Mouse (Mus musculus) megakaryocyte, adult 5-6 weeks (primary cell): ENCODE data around the gene Acadl. TPM values are rescaled to one million over a fixed set of nuclear protein-coding genes. Genes with fewer than 3 reads are reported as not detected.

ENCODE experiments used
- ATAC-seq: 2 replicates; pipeline ENCODE4 v1.8.0; 2016; ENCODE audit warnings: mild to moderate bottlenecking, inconsistent platforms; ENCODE audit not compliant: poor library complexity, severe bottlenecking
- total RNA-seq, 2 experiments: library from RNA; stranded (forward) in 1 of 2; stranded (reverse) in 1 of 2; fragments of 153-499, 151-499 nt in 1 of 2; fragments of 221-1000, 200-1000 nt in 1 of 2; gene quantifications; 2 replicates each; pipeline versions ENCODE4 v1.2.3 to v1.2.4; 2015 to 2017

Acadl gene
- total RNA-seq, 2 experiments from 2014 or later, result 54.4 to 87.7 TPM

DNA sequence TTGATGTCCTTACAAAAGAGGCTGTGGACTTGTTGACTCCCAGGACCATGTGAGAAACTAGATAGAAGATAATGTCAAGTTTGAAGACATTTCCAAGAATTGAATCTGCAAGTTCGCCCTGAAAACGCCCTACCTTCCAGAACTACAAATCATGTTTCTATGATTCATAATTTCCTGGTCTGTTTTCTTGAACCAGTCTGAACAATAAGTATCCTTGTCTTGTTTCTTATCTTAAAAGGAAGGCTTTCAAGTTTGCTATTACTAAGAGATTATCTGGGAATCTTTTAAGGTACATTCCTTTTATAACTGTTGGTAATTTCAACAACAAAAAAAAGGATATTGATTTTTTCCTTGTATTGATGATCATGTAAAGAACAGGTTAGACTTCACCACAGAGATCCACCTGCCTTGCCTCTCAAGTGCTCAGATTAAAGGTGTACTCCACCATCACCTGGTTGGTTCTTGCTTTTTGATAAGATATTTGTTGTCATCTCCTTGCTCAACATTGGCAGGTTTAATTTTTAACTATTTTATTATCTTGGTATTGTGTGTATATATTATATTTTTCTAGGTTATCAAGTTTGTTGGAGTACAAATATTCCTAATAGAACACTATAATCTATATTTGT is 70.1 kb downstream of the Acadl start:
- ATAC-seq, result no peak

DNA sequence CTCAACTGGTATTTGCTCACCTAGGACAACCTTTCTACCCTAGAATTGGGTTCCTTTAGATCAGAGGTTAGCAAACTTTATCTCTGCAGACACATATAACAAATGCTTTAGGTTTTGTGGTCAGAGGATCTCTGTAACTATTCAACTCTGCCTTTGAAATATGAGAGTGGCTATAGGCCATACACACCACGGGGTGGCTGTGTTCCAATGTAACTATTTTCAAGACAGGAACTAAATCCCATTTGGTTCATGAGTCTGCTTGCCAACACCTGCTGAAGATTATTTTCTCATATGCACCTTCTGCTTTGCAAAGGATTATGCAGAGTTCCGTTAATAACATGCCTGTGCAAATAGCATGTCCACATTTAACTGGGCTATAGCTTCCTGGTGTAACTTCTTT is 80.8 kb downstream of the Acadl start:
- no peak for ATAC-seq

DNA sequence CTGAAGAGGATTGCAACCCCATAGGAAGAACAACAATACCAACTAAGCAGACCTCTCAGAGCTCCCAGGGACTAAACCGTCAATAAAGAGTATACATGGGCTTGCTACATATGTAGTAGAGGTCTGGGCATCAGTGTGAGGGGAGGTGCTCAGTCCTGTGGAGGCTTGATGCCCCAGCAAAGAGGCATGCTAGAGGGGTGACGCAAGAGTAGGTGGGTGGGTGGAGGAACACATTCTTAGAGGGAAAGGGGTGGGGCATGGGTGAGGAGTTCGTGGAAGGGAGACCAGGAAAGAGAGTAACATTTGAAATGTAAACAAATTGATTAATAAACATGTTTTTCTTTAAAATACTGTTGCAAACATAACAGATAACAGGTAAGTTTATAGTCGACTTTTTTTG is 82.0 kb downstream of the Acadl start:
- peak; percentile 59 for ATAC-seq

Other genes starting within 250 kb of the Acadl start
- 52.5 and 61.6 TPM in 2 replicates for gene Rpe, start 162.4 kb downstream of the Acadl start, total RNA-seq (2015)
- gene Rpe, start 162.4 kb downstream of the Acadl start, total RNA-seq (2017), result 55.9 and 58.9 TPM in 2 replicates
- 23.4 and 24.6 TPM in 2 replicates for gene Kansl1l, start 45.7 kb downstream of the Acadl start, total RNA-seq (2015)
- 17.9 and 24.6 TPM in 2 replicates for gene Kansl1l, start 45.7 kb downstream of the Acadl start, total RNA-seq (2017)
- gene Myl1, start 82.1 kb upstream of the Acadl start, total RNA-seq (2015), result not detected in 2 replicates
- not detected in 2 replicates for gene Myl1, start 82.1 kb upstream of the Acadl start, total RNA-seq (2017)
- 18.4 and 25.0 TPM in 2 replicates for gene Lancl1, start 175.6 kb upstream of the Acadl start, total RNA-seq (2015)
- gene Lancl1, start 175.6 kb upstream of the Acadl start, total RNA-seq (2017), result 13.3 and 23.3 TPM in 2 replicates